Mouse (Mus musculus) G1E-ER4 (cell line): Measurements from ENCODE around the gene Slc15a5. TPM values are rescaled to one million over a fixed set of nuclear protein-coding genes. Genes with fewer than 3 reads are reported as not detected.

Experiments
- GATA1 ChIP-seq: IDR thresholded peaks from one replicate; pipeline ENCODE4 v1.8.0; 2012; ENCODE audit warnings: low read length, inconsistent platforms
- polyA plus RNA-seq: library from polyadenylated mRNA; stranded (reverse); fragments of >175 nt; gene quantifications from 2 replicates; pipeline ENCODE4 v1.2.3, GENCODE M21; 2012

Gene Slc15a5
- polyA plus RNA-seq, 1 experiment = not detected

- TF ChIP-seq GATA1 = no peak
These were observed 7.4 kb downstream of the Slc15a5 start for GRCm38 (mm10) chr6:138072110-138072962.

- TF ChIP-seq GATA1 = no peak
These were observed 8.1 kb downstream of the Slc15a5 start for GRCm38 (mm10) chr6:138071505-138072107.

- no peak for TF ChIP-seq GATA1
These were observed 8.8 kb downstream of the Slc15a5 start for GRCm38 (mm10) chr6:138070720-138071504.

GRCm38 (mm10) chr6:138069921-138070320 lies 9.8 kb downstream of the Slc15a5 start:
- no peak for TF ChIP-seq GATA1

GRCm38 (mm10) chr6:138055572-138055971 lies 24.1 kb downstream of the Slc15a5 start:
- TF ChIP-seq GATA1 = no peak

- no peak for TF ChIP-seq GATA1
These were observed 24.8 kb downstream of the Slc15a5 start for GRCm38 (mm10) chr6:138054956-138055355.

- no peak for TF ChIP-seq GATA1
These were observed 25.6 kb downstream of the Slc15a5 start for GRCm38 (mm10) chr6:138054166-138054565.

GRCm38 (mm10) chr6:138053686-138054085 lies 26.0 kb downstream of the Slc15a5 start:
- TF ChIP-seq GATA1 = no peak

GRCm38 (mm10) chr6:138045364-138045763 lies 34.4 kb downstream of the Slc15a5 start:
- TF ChIP-seq GATA1 = no peak

- no peak for TF ChIP-seq GATA1
These were observed 36.8 kb downstream of the Slc15a5 start for GRCm38 (mm10) chr6:138042891-138043290.

- no peak for TF ChIP-seq GATA1
These were observed 37.9 kb downstream of the Slc15a5 start for GRCm38 (mm10) chr6:138041865-138042264.

GRCm38 (mm10) chr6:138037587-138037986 lies 42.1 kb downstream of the Slc15a5 start:
- no peak for TF ChIP-seq GATA1

- no peak for TF ChIP-seq GATA1
These were observed 42.8 kb downstream of the Slc15a5 start for GRCm38 (mm10) chr6:138036891-138037290.

- TF ChIP-seq GATA1 = no peak
These were observed 62.8 kb downstream of the Slc15a5 start for GRCm38 (mm10) chr6:138016898-138017297.

- TF ChIP-seq GATA1 = no peak
These were observed 64.6 kb downstream of the Slc15a5 start for GRCm38 (mm10) chr6:138014976-138015674.

- no peak for TF ChIP-seq GATA1
These were observed 67.8 kb downstream of the Slc15a5 start for GRCm38 (mm10) chr6:138011955-138012354.

- TF ChIP-seq GATA1 = no peak
These were observed 72.0 kb downstream of the Slc15a5 start for GRCm38 (mm10) chr6:138007705-138008104.
